Mouse (Mus musculus): ENCODE results near the gene Mta3. TPM values are rescaled to one million over a fixed set of nuclear protein-coding genes. Genes with fewer than 3 reads are reported as not detected.

The Mta3 gene
- polyA plus RNA-seq, 1 experiment, result 162 TPM

GRCm38 (mm10) chr17:83776965-83777364 lies 71.0 kb downstream of the Mta3 start:
- H3K4me1 ChIP-seq (ENCODE audit: control insufficient read depth, insufficient read depth, low read length), result no peaks in the 10 kb centered on the region
- no peak overlapping the region for H3K9ac ChIP-seq (ENCODE audit: low read depth, poor library complexity, severe bottlenecking)
- peaks cover 2% of the 10 kb centered on the region for H3K36me3 ChIP-seq (ENCODE audit: control insufficient read depth, insufficient read depth, low read length, poor library complexity, severe bottlenecking)
- H3K27me3 ChIP-seq (ENCODE audit: control insufficient read depth, insufficient read depth, low read length, poor library complexity, severe bottlenecking), result no peaks in the 10 kb centered on the region
- TF ChIP-seq CTCF (IDR thresholded peaks at IDR 0.05; ENCODE audit: low read depth, low read length) (no peak), EP300 (IDR thresholded peaks at IDR 0.05; ENCODE audit: insufficient read depth, low read depth, low read length) (no peak), POLR2A (IDR thresholded peaks at IDR 0.05; ENCODE audit: insufficient read depth, low read length) (no peak)
- no peak overlapping the region for H3K4me3 ChIP-seq (ENCODE audit: low read depth, low read length)
- no peaks in the 10 kb centered on the region for H3K9me3 ChIP-seq (replicated peaks; ENCODE audit: control insufficient read depth, insufficient read depth, low read length, poor library complexity, severe bottlenecking)
- H3K27ac ChIP-seq (ENCODE audit: insufficient read depth, low read length), result no peak overlapping the region

GRCm38 (mm10) chr17:83777462-83778051 lies 71.6 kb downstream of the Mta3 start:
- H3K4me1 ChIP-seq (ENCODE audit: control insufficient read depth, insufficient read depth, low read length), result no peaks in the 10 kb centered on the region

GRCm38 (mm10) chr17:83780228-83780627 lies 74.3 kb downstream of the Mta3 start:
- Histone ChIP-seq H3K27ac (ENCODE audit: insufficient read depth, low read length) (no peak overlapping the region), H3K9me3 (replicated peaks; ENCODE audit: control insufficient read depth, insufficient read depth, low read length, poor library complexity, severe bottlenecking) (no peaks in the 10 kb centered on the region), H3K27me3 (ENCODE audit: control insufficient read depth, insufficient read depth, low read length, poor library complexity, severe bottlenecking) (no peaks in the 10 kb centered on the region), H3K9ac (ENCODE audit: low read depth, poor library complexity, severe bottlenecking) (no peak overlapping the region), H3K4me1 (ENCODE audit: control insufficient read depth, insufficient read depth, low read length) (no peaks in the 10 kb centered on the region), H3K4me3 (ENCODE audit: low read depth, low read length) (no peak overlapping the region), H3K36me3 (ENCODE audit: control insufficient read depth, insufficient read depth, low read length, poor library complexity, severe bottlenecking) (peaks cover 3% of the 10 kb centered on the region; the same call in 1 of the 2 replicates)
- TF ChIP-seq CTCF (IDR thresholded peaks at IDR 0.05; ENCODE audit: low read depth, low read length) (no peak), POLR2A (IDR thresholded peaks at IDR 0.05; ENCODE audit: insufficient read depth, low read length) (no peak), EP300 (IDR thresholded peaks at IDR 0.05; ENCODE audit: insufficient read depth, low read depth, low read length) (no peak)

More at GRCm38 (mm10) chr17:83777462-83778051, 71.6 kb downstream of the Mta3 start:
- Histone ChIP-seq H3K27me3 (ENCODE audit: control insufficient read depth, insufficient read depth, low read length, poor library complexity, severe bottlenecking) (no peaks in the 10 kb centered on the region), H3K9me3 (replicated peaks; ENCODE audit: control insufficient read depth, insufficient read depth, low read length, poor library complexity, severe bottlenecking) (no peaks in the 10 kb centered on the region), H3K36me3 (ENCODE audit: control insufficient read depth, insufficient read depth, low read length, poor library complexity, severe bottlenecking) (peaks cover 3% of the 10 kb centered on the region; the same call in 1 of the 2 replicates), H3K27ac (ENCODE audit: insufficient read depth, low read length) (no peak overlapping the region), H3K4me3 (ENCODE audit: low read depth, low read length) (no peak overlapping the region), H3K9ac (ENCODE audit: low read depth, poor library complexity, severe bottlenecking) (no peak overlapping the region)
- TF ChIP-seq CTCF (IDR thresholded peaks at IDR 0.05; ENCODE audit: low read depth, low read length) (no peak), EP300 (IDR thresholded peaks at IDR 0.05; ENCODE audit: insufficient read depth, low read depth, low read length) (no peak), POLR2A (IDR thresholded peaks at IDR 0.05; ENCODE audit: insufficient read depth, low read length) (no peak)

- no peak overlapping the region for H3K27ac ChIP-seq (ENCODE audit: insufficient read depth, low read length)
Measured at GRCm38 (mm10) chr17:83782740-83783139, 76.8 kb downstream of the Mta3 start.

GRCm38 (mm10) chr17:83786418-83786817 lies 80.5 kb downstream of the Mta3 start:
- Histone ChIP-seq H3K36me3 (ENCODE audit: control insufficient read depth, insufficient read depth, low read length, poor library complexity, severe bottlenecking) (peaks cover 3% of the 10 kb centered on the region; the same call in 1 of the 2 replicates), H3K4me3 (ENCODE audit: low read depth, low read length) (no peak overlapping the region), H3K4me1 (ENCODE audit: control insufficient read depth, insufficient read depth, low read length) (no peaks in the 10 kb centered on the region), H3K9ac (ENCODE audit: low read depth, poor library complexity, severe bottlenecking) (no peak overlapping the region), H3K27ac (ENCODE audit: insufficient read depth, low read length) (no peak overlapping the region), H3K27me3 (ENCODE audit: control insufficient read depth, insufficient read depth, low read length, poor library complexity, severe bottlenecking) (no peaks in the 10 kb centered on the region), H3K9me3 (replicated peaks; ENCODE audit: control insufficient read depth, insufficient read depth, low read length, poor library complexity, severe bottlenecking) (no peaks in the 10 kb centered on the region)
- TF ChIP-seq CTCF (IDR thresholded peaks at IDR 0.05; ENCODE audit: low read depth, low read length), result no peak

More at GRCm38 (mm10) chr17:83782740-83783139, 76.8 kb downstream of the Mta3 start:
- Histone ChIP-seq H3K4me3 (ENCODE audit: low read depth, low read length) (no peak overlapping the region), H3K27me3 (ENCODE audit: control insufficient read depth, insufficient read depth, low read length, poor library complexity, severe bottlenecking) (no peaks in the 10 kb centered on the region), H3K36me3 (ENCODE audit: control insufficient read depth, insufficient read depth, low read length, poor library complexity, severe bottlenecking) (peaks cover 3% of the 10 kb centered on the region; the same call in 1 of the 2 replicates), H3K9me3 (replicated peaks; ENCODE audit: control insufficient read depth, insufficient read depth, low read length, poor library complexity, severe bottlenecking) (no peaks in the 10 kb centered on the region), H3K9ac (ENCODE audit: low read depth, poor library complexity, severe bottlenecking) (no peak overlapping the region), H3K4me1 (ENCODE audit: control insufficient read depth, insufficient read depth, low read length) (no peaks in the 10 kb centered on the region)
- TF ChIP-seq POLR2A (IDR thresholded peaks at IDR 0.05; ENCODE audit: insufficient read depth, low read length), result no peak
- no peak for TF ChIP-seq EP300 (IDR thresholded peaks at IDR 0.05; ENCODE audit: insufficient read depth, low read depth, low read length)
- TF ChIP-seq CTCF (IDR thresholded peaks at IDR 0.05; ENCODE audit: low read depth, low read length), result no peak

- Histone ChIP-seq H3K9ac (ENCODE audit: low read depth, poor library complexity, severe bottlenecking) (no peak overlapping the region), H3K27me3 (ENCODE audit: control insufficient read depth, insufficient read depth, low read length, poor library complexity, severe bottlenecking) (no peaks in the 10 kb centered on the region), H3K4me1 (ENCODE audit: control insufficient read depth, insufficient read depth, low read length) (no peaks in the 10 kb centered on the region), H3K4me3 (ENCODE audit: low read depth, low read length) (no peak overlapping the region), H3K27ac (ENCODE audit: insufficient read depth, low read length) (no peak overlapping the region), H3K9me3 (replicated peaks; ENCODE audit: control insufficient read depth, insufficient read depth, low read length, poor library complexity, severe bottlenecking) (no peaks in the 10 kb centered on the region), H3K36me3 (ENCODE audit: control insufficient read depth, insufficient read depth, low read length, poor library complexity, severe bottlenecking) (no peaks in the 10 kb centered on the region)
- TF ChIP-seq EP300 (IDR thresholded peaks at IDR 0.05; ENCODE audit: insufficient read depth, low read depth, low read length) (no peak), CTCF (IDR thresholded peaks at IDR 0.05; ENCODE audit: low read depth, low read length) (no peak), POLR2A (IDR thresholded peaks at IDR 0.05; ENCODE audit: insufficient read depth, low read length) (no peak)
Measured at GRCm38 (mm10) chr17:83790158-83790557, 84.2 kb downstream of the Mta3 start.

Data from ES-Bruce4 (cell line).